Mouse (Mus musculus): ENCODE results near the gene Mesp2.
"Not testable (repeated sequence)": the region's sequence is repeated elsewhere in the genome, so short reads cannot be mapped to it uniquely, and the experiment has no call there.

- TF ChIP-seq CTCF (IDR thresholded peaks at IDR 0.05; ENCODE audit: low read depth, low read length); POLR2A (IDR thresholded peaks at IDR 0.05; ENCODE audit: borderline replicate concordance, low read depth, low read length): not testable (repeated sequence)
Observed at GRCm38 (mm10) chr7:79789812-79790211, 20.7 kb upstream of the Mesp2 start.

Measured in bone marrow macrophage, adult 2 months (primary cell).